37 mouse cellular contexts compared by ENCODE assay signal in genomic region chr1:181389264-181389663, GRCm38 (mm10). TPM values are rescaled to one million over a fixed set of nuclear protein-coding genes. Genes with fewer than 3 reads are reported as not detected.
"Had no signal": no experiment of that assay in that cellular context is flagged by ENCODE, and none has a peak within 500 bp of the region (broad histone marks: within the 10 kb centered on the region; RNA-seq: fewer than 3 reads in every experiment).

No protein-coding gene starts in this region.

- H3K27ac ChIP-seq: limb, embryonic 10.5 days; limb, embryonic 12.5 days; limb, embryonic 13.5 days; limb, embryonic 15.5 days; liver, embryonic 12.5 days; liver, embryonic 13.5 days; liver, embryonic 14.5 days; liver, embryonic 15.5 days; lung, embryonic 15.5 days; macrophage; midbrain, embryonic 10.5 days; midbrain, embryonic 12.5 days; midbrain, embryonic 15.5 days; neural tube, embryonic 12.5 days; neural tube, embryonic 13.5 days had no signal

- H3K4me2 ChIP-seq: limb, embryonic 12.5 days; limb, embryonic 13.5 days; limb, embryonic 15.5 days; liver, embryonic 11.5 days; liver, embryonic 12.5 days; liver, embryonic 13.5 days; liver, embryonic 15.5 days; lung, embryonic 14.5 days; lung, embryonic 15.5 days; midbrain, embryonic 12.5 days; midbrain, embryonic 15.5 days; neural tube, embryonic 12.5 days; neural tube, embryonic 13.5 days had no signal

- H3K9me3 ChIP-seq: limb, embryonic 10.5 days; limb, embryonic 13.5 days; limb, embryonic 15.5 days; liver, embryonic 12.5 days; liver, embryonic 13.5 days; liver, embryonic 15.5 days; lung, embryonic 15.5 days; midbrain, embryonic 12.5 days; midbrain, embryonic 15.5 days; neural tube, embryonic 12.5 days; neural tube, embryonic 13.5 days had no signal

- H3K4me1 ChIP-seq: liver, embryonic 12.5 days; liver, embryonic 13.5 days; liver, embryonic 15.5 days had no signal

- H3K9ac ChIP-seq: limb, embryonic 12.5 days; limb, embryonic 13.5 days; limb, embryonic 15.5 days; liver, embryonic 12.5 days; liver, embryonic 13.5 days; liver, embryonic 14.5 days; liver, embryonic 15.5 days; liver, postnatal 0 days; lung, embryonic 14.5 days; lung, embryonic 15.5 days; midbrain, embryonic 12.5 days; midbrain, embryonic 15.5 days; neural tube, embryonic 12.5 days; neural tube, embryonic 13.5 days had no signal

- ATAC-seq: liver, embryonic 12.5 days; liver, postnatal 0 days; lung, postnatal 0 days; midbrain, embryonic 15.5 days; midbrain, embryonic 16.5 days had no signal

- H3K36me3 ChIP-seq: limb, embryonic 10.5 days; limb, embryonic 12.5 days; limb, embryonic 13.5 days; limb, embryonic 15.5 days; liver, embryonic 12.5 days; liver, embryonic 13.5 days; liver, embryonic 15.5 days; lung, embryonic 15.5 days; midbrain, embryonic 10.5 days; midbrain, embryonic 12.5 days; midbrain, embryonic 15.5 days; neural tube, embryonic 12.5 days; neural tube, embryonic 13.5 days had no signal

- H3K27me3 ChIP-seq: limb, embryonic 12.5 days; limb, embryonic 13.5 days; liver, embryonic 13.5 days; lung, embryonic 15.5 days; midbrain, embryonic 12.5 days; midbrain, embryonic 15.5 days; neural tube, embryonic 12.5 days; neural tube, embryonic 13.5 days had no signal

- H3K4me3 ChIP-seq: limb, embryonic 10.5 days; limb, embryonic 12.5 days; limb, embryonic 13.5 days; limb, embryonic 15.5 days; liver, embryonic 12.5 days; liver, embryonic 13.5 days; liver, embryonic 15.5 days; lung, embryonic 15.5 days; megakaryocyte, embryonic 14.5 days; midbrain, embryonic 10.5 days; midbrain, embryonic 12.5 days; midbrain, embryonic 15.5 days; myocyte; neural tube, embryonic 12.5 days; neural tube, embryonic 13.5 days had no signal

- DNase-seq: left cerebral cortex, postnatal 4 days; liver; liver, embryonic 13.5 days; liver, postnatal 0 days; lung, adult 2 months; lung, embryonic 14.5 days; lung, postnatal 10 days; lung, postnatal 14 days; lung, postnatal 36 days; lung, postnatal 4 days; midbrain, embryonic 14.5 days had no signal

RNA-seq across cellular contexts. Expression of gene Cnih3, which starts 36.8 kb away (rescaled TPM):
- total RNA-seq: liver, adult 2 months; megakaryocyte progenitor cell, adult 5-6 weeks; megakaryocyte, adult 5-6 weeks; megakaryocyte-erythroid progenitor cell, adult 5-6 weeks; monocyte, adult 5-6 weeks had no signal
- polyA plus RNA-seq: limb, embryonic 11.5 days; liver, adult 2 months; liver, embryonic 11.5 days; liver, embryonic 13.5 days; liver, embryonic 16.5 days; liver, postnatal 0 days; lung, embryonic 14.5 days; macrophage had no signal
